ENCODE assay signal across 14 mouse cellular contexts in genomic region chr8:77477684-77478083, GRCm38 (mm10). TPM values are rescaled to one million over a fixed set of nuclear protein-coding genes. Genes with fewer than 3 reads are reported as not detected.
DNase-seq lines count a peak whose midpoint lies in the region; ATAC-seq and TF ChIP-seq lines count a peak whose summit lies in the region.
"Had no signal": no experiment of that assay in that cellular context is flagged by ENCODE, and none has a peak within 500 bp of the region (broad histone marks: within the 10 kb centered on the region; RNA-seq: fewer than 3 reads in every experiment).

No protein-coding gene starts in this region.

- H3K9me3 ChIP-seq in embryonic facial prominence, embryonic 13.5 days, result no peaks in the 10 kb centered on the region
- no peaks in the 10 kb centered on the region for H3K9me3 ChIP-seq in embryonic facial prominence, embryonic 10.5 days
- H3K9me3 ChIP-seq in intestine, postnatal 0 days (ENCODE audit: control insufficient read depth), result no peaks in the 10 kb centered on the region
- no peaks in the 10 kb centered on the region for H3K9me3 ChIP-seq in intestine, embryonic 16.5 days (ENCODE audit: control insufficient read depth, low read length)
- H3K9me3 ChIP-seq: forebrain, embryonic 13.5 days; liver, embryonic 15.5 days; midbrain, embryonic 13.5 days had no signal

- 87% methylated on average over 12 of the region's 12 CpGs for WGBS in embryonic facial prominence, embryonic 13.5 days
- WGBS in embryonic facial prominence, embryonic 10.5 days, result 85% methylated on average over 12 of the region's 12 CpGs
- WGBS in intestine, postnatal 0 days, result 57% methylated on average over 12 of the region's 12 CpGs
- 64% methylated on average over 12 of the region's 12 CpGs for WGBS in intestine, embryonic 16.5 days

- no peak for TF ChIP-seq CTCF in intestine, postnatal 0 days (IDR thresholded peaks at IDR 0.05; ENCODE audit: low read depth)
- no peak for TF ChIP-seq CTCF in testis, adult 2 months (IDR thresholded peaks at IDR 0.05; ENCODE audit: control insufficient read depth, insufficient read depth, insufficient replicate concordance, low read depth, low read length)

- DNase-seq in embryonic facial prominence, embryonic 10.5 days (ENCODE audit: low spot score), result no peak
- no peak for DNase-seq in testis, postnatal 10 days (ENCODE audit: low spot score)
- no peak for DNase-seq in right cerebral cortex, postnatal 36 days (ENCODE audit: low spot score in 2 of 2)
- no peak for DNase-seq in right cerebral cortex, adult 2 months (ENCODE audit: low spot score in 2 of 2)
- DNase-seq: cerebellum, adult 18-20 months; right cerebral cortex, postnatal 14 days; thymus, postnatal 36 days had no signal

- TF ChIP-seq POLR2A in testis, adult 2 months (IDR thresholded peaks at IDR 0.05; ENCODE audit: control insufficient read depth, low read depth, low read length), result no peak

- no peak overlapping the region for H3K4me2 ChIP-seq in embryonic facial prominence, embryonic 13.5 days
- no peak overlapping the region for H3K4me2 ChIP-seq in intestine, postnatal 0 days (replicated peaks; ENCODE audit: low read depth)
- no peak overlapping the region for H3K4me2 ChIP-seq in intestine, embryonic 16.5 days (ENCODE audit: low read depth, low read length)
- H3K4me2 ChIP-seq: forebrain, embryonic 13.5 days; liver, embryonic 15.5 days; midbrain, embryonic 13.5 days had no signal

- H3K4me3 ChIP-seq in embryonic facial prominence, embryonic 13.5 days, result no peak overlapping the region
- no peak overlapping the region for H3K4me3 ChIP-seq in embryonic facial prominence, embryonic 10.5 days
- H3K4me3 ChIP-seq in intestine, postnatal 0 days (ENCODE audit: low read depth, low read length), result no peak overlapping the region
- no peak overlapping the region for H3K4me3 ChIP-seq in intestine, embryonic 16.5 days (ENCODE audit: low read length)
- no peak overlapping the region for H3K4me3 ChIP-seq in testis, adult 2 months (ENCODE audit: control insufficient read depth, low read depth, low read length)
- H3K4me3 ChIP-seq: forebrain, embryonic 13.5 days; liver, embryonic 15.5 days; midbrain, embryonic 13.5 days had no signal

- no peak for ATAC-seq in embryonic facial prominence, embryonic 13.5 days (ENCODE audit: insufficient number of reproducible peaks, insufficient read depth, low FRiP score, low TSS enrichment, low read depth)
- ATAC-seq in intestine, postnatal 0 days, result no peak
- ATAC-seq in intestine, embryonic 16.5 days, result no peak
- ATAC-seq: forebrain, embryonic 13.5 days; midbrain, embryonic 13.5 days had no signal

- no peak overlapping the region for H3K9ac ChIP-seq in embryonic facial prominence, embryonic 13.5 days
- H3K9ac ChIP-seq in intestine, postnatal 0 days (ENCODE audit: low read depth, low read length), result no peak overlapping the region
- no peak overlapping the region for H3K9ac ChIP-seq in intestine, embryonic 16.5 days (ENCODE audit: low read depth, low read length)
- H3K9ac ChIP-seq: forebrain, embryonic 13.5 days; liver, embryonic 15.5 days; midbrain, embryonic 13.5 days had no signal

- peak overlapping the region; percentile 7; the same call in 1 of the 2 replicates for H3K27ac ChIP-seq in embryonic facial prominence, embryonic 13.5 days
- no peak overlapping the region for H3K27ac ChIP-seq in embryonic facial prominence, embryonic 10.5 days (replicated peaks)
- H3K27ac ChIP-seq in intestine, postnatal 0 days (ENCODE audit: low read depth, low read length), result peak overlapping the region; percentile 50; the same call in 1 of the 2 replicates
- H3K27ac ChIP-seq in intestine, embryonic 16.5 days (ENCODE audit: low read length), result no peak overlapping the region; the same call in 1 of the 2 replicates
- H3K27ac ChIP-seq in testis, adult 2 months (ENCODE audit: control insufficient read depth, insufficient read depth, low read depth, low read length), result peak overlapping the region; percentile 21; the same call in 1 of the 2 replicates
- H3K27ac ChIP-seq: forebrain, embryonic 13.5 days; liver, embryonic 15.5 days; midbrain, embryonic 13.5 days had no signal

- H3K36me3 ChIP-seq in embryonic facial prominence, embryonic 13.5 days, result no peaks in the 10 kb centered on the region
- no peaks in the 10 kb centered on the region for H3K36me3 ChIP-seq in embryonic facial prominence, embryonic 10.5 days (replicated peaks)
- H3K36me3 ChIP-seq in intestine, postnatal 0 days (ENCODE audit: control insufficient read depth, insufficient read depth), result no peaks in the 10 kb centered on the region
- no peaks in the 10 kb centered on the region for H3K36me3 ChIP-seq in intestine, embryonic 16.5 days (ENCODE audit: control insufficient read depth, insufficient read depth, low read length)
- no peaks in the 10 kb centered on the region for H3K36me3 ChIP-seq in testis, adult 2 months (ENCODE audit: control insufficient read depth, insufficient read depth, low read length)
- H3K36me3 ChIP-seq: liver, embryonic 15.5 days; midbrain, embryonic 13.5 days had no signal

- peaks cover 45% of the 10 kb centered on the region for H3K4me1 ChIP-seq in embryonic facial prominence, embryonic 13.5 days
- peaks cover 59% of the 10 kb centered on the region for H3K4me1 ChIP-seq in embryonic facial prominence, embryonic 10.5 days
- H3K4me1 ChIP-seq in intestine, postnatal 0 days (replicated peaks; ENCODE audit: control insufficient read depth, insufficient read depth, low read length), result peaks cover 9% of the 10 kb centered on the region
- H3K4me1 ChIP-seq in intestine, embryonic 16.5 days (ENCODE audit: control insufficient read depth, insufficient read depth, low read length), result peaks cover 32% of the 10 kb centered on the region
- no peaks in the 10 kb centered on the region for H3K4me1 ChIP-seq in testis, adult 2 months (ENCODE audit: control insufficient read depth, insufficient read depth, low read length)
- H3K4me1 ChIP-seq: midbrain, embryonic 13.5 days had no signal

- no peaks in the 10 kb centered on the region for H3K27me3 ChIP-seq in embryonic facial prominence, embryonic 13.5 days
- no peaks in the 10 kb centered on the region for H3K27me3 ChIP-seq in embryonic facial prominence, embryonic 10.5 days (replicated peaks; ENCODE audit: low read depth, poor library complexity, severe bottlenecking)
- no peaks in the 10 kb centered on the region for H3K27me3 ChIP-seq in intestine, postnatal 0 days (replicated peaks; ENCODE audit: control insufficient read depth, insufficient read depth, low read length)
- no peaks in the 10 kb centered on the region for H3K27me3 ChIP-seq in intestine, embryonic 16.5 days (replicated peaks; ENCODE audit: control insufficient read depth, insufficient read depth, low read length)
- no peaks in the 10 kb centered on the region for H3K27me3 ChIP-seq in testis, adult 2 months (ENCODE audit: control insufficient read depth, insufficient read depth, low read length)
- H3K27me3 ChIP-seq: forebrain, embryonic 13.5 days; liver, embryonic 15.5 days; midbrain, embryonic 13.5 days had no signal

RNA-seq across cellular contexts. Expression of gene Arhgap10, which starts 40.1 kb away (rescaled TPM):
- polyA plus RNA-seq in embryonic facial prominence, embryonic 13.5 days (2015; fragmentation: Nextera tagmentation; extraction: Ambion mirVana), result 30.1 and 31.5 TPM in 2 replicates
- 25.5 and 26.1 TPM in 2 replicates for polyA plus RNA-seq in embryonic facial prominence, embryonic 10.5 days (2016; fragmentation: Nextera tagmentation; extraction: Ambion mirVana)
- polyA plus RNA-seq in intestine, postnatal 0 days (2015; fragmentation: Nextera tagmentation; extraction: Ambion mirVana), result 19.7 and 22.5 TPM in 2 replicates
- 28.9 and 29.6 TPM in 2 replicates for polyA plus RNA-seq in intestine, embryonic 16.5 days (2015; fragmentation: Nextera tagmentation; extraction: Ambion mirVana)
- 7.2 and 7.5 TPM in 2 replicates for polyA plus RNA-seq in testis, adult 2 months (2012; rRNA removed)

Comparison
In these comparisons a context has a peak if more than half of its experiments do, and no peak if none do; other contexts are left out.
1. H3K27ac ChIP-seq: peak in embryonic facial prominence, embryonic 13.5 days (single experiment), intestine, postnatal 0 days (single experiment) and testis, adult 2 months (single experiment); none in embryonic facial prominence, embryonic 10.5 days (single experiment) and intestine, embryonic 16.5 days (single experiment).